Mouse (Mus musculus) gastrocnemius, adult 18-20 months (tissue): ENCODE data around the gene Sez6. TPM values are rescaled to one million over a fixed set of nuclear protein-coding genes. Genes with fewer than 3 reads are reported as not detected.
A peak's percentile ranks its signal among the peaks of the same experiment; 100 is the strongest.

Source experiments
- DNase-seq: peaks from one replicate; pipeline ENCODE4 v3.0.0; 2021; ENCODE audit warnings: low spot score
- total RNA-seq, 2 experiments: library from RNA; stranded (reverse); gene quantifications; 2 replicates each; pipeline ENCODE4 v1.2.3; 2021

Sez6 gene
- total RNA-seq, 2 experiments from 2014 or later = 0.12 to 0.16 TPM

GRCm38 (mm10) chr11:77904707-77905106, 25.9 kb upstream of the Sez6 start:
- DNase-seq = no peak

DNA sequence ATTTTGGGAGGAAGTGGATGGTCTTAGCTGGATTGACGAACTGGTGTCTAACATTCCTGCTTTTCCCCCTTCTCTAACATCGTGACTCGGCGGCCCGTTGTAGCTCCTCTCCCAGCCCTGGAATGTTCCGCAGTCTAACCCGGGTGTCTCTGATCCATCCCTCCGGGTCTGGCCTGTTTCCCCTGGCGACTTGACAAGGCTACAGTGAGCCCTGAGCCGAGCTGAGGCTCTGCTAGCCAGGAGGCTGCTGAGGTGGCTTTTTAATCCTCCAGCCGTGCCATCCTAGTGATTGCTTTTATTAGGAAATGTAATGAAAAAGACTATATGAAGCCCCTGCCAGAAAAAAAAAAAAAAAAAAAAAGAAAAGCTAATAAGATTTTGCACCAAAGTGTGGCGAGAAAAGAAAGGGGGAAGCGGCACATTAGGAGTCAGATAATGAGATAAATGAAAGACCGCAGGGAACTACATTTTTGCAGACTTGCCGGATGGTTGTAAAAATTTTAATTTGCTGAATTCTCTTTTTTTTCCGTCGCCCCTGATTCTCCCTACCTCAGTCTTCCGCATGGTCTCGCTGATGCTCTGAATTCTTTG, 24.4 kb upstream of the Sez6 start:
- peak; percentile 53 for DNase-seq

GRCm38 (mm10) chr11:77906747-77907174, 23.8 kb upstream of the Sez6 start:
- no peak for DNase-seq

DNA sequence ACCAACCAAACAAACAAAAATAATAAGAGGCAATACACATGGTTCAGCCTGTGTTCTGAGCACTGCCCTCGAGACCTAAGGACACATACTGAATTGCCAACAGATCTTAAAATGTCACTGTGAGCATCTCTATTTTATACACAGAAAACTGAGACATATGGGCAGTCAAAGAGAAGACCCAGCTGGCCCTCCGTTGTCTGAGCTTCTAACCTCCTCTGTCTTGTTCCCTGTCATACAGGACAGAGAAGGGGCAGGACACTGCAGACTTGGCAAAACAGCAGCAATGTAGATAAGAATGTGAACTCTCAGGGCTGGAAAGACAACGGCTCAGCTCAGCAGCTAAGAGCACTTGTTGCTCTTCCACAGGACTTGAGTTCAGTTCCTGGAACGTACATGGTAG, 22.1 kb upstream of the Sez6 start:
- no peak for DNase-seq

- DNase-seq = no peak
Observed at GRCm38 (mm10) chr11:77909376-77909775, 21.2 kb upstream of the Sez6 start.

- no peak for DNase-seq
Observed at GRCm38 (mm10) chr11:77909776-77910175, 20.8 kb upstream of the Sez6 start.

- DNase-seq = no peak
Observed at GRCm38 (mm10) chr11:77913505-77913904, 17.1 kb upstream of the Sez6 start.

- DNase-seq = no peak
Observed at GRCm38 (mm10) chr11:77914598-77915260, 15.9 kb upstream of the Sez6 start.

DNA sequence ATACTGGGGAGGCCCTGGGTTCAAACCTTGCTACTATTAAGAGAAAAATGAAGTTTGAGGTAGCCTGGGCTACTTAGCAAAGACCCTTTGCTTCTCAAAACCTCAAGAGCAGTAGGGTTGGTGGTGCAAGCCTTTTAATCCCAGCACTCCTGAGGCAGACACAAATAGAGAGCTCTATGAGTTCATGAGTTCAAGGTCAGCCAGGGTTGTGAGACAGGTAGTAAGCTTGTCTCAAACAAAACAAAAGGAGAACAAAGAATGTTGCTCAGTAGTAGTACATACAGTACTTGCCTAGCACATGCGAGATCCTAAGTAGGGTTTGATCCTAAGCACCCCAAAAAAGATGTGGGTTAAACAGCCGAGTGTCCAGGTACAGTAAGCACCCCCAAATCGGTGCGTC, 13.9 kb upstream of the Sez6 start:
- DNase-seq = no peak

DNA sequence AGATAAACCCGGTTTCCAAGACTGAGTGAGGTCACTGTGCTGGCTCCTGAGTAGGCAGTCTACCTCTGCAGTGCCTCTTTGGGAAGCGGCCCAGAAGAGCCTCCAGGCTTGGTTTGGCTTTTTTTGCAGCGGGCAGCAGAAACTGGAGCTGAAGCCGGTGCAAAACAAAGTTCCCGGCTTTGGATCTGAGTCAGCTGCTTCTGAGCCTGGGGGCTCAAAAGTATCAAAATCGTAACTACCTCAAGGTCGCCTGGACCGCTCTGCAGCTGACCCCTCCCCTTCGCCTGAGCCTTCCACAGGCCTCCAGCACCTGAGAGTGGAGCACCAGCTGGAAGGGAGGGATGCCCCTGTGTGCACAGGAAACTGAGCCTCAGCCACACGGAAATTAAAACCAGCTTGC, 13.4 kb upstream of the Sez6 start:
- peak; percentile 22 for DNase-seq

DNA sequence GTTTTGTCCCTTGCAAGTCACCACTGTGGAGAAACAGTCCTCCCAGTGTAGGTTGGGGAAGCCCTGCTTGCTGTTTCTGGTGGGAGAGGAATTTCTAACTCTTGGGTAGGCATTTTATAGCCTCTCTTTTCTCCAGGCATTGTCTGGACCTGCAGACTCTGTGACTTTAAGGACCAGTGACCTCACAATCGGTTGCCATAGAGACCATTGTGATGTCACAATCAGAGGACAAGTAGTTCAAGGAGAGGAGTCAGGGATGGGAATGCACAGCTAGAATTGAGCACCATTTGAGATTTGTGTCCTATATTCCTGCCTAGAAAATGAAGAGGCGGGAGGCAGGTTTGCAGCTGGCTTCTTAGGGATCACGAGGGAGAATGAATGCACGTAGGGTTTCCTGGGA, 7.3 kb upstream of the Sez6 start:
- no peak for DNase-seq

DNA sequence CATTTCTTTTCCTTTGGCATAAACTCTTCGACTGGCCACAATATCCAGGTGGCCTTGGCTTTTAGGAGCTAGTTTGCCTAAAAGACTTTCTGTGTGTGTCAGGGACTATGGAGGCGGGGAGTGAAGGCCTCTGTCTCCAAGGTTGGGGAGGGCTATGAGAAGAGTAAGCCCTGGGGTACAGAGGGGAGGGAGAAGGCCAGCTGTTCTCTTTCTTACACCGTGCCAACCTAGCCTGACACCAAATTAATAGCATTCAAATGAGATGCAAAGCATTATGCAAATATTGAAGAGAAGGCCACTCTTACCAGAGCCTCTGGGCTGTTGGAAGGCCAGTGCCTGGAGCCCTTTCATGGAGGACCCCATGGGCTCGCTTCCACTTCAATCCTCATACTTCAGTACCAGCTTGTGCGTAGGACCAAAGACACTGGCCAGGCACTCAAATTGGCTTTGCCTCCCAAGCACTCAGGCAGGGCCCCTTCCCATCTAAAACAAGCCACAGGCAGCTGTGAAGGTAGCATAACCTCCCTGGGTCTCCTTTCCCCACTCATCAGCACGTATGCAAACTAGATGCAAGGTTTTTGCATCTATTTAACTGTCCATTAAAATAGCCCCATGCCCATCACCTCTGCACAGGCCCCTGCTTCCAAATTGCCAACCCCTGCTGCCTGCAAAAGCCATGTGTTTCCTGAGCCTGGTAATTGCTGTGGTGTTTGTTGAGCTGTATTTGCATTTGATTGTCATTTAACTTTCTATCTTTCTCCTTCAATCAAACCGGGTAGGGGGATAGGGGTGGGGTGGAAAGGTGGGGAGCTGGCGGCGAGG, 4.6 kb upstream of the Sez6 start:
- DNase-seq = no peak

DNA sequence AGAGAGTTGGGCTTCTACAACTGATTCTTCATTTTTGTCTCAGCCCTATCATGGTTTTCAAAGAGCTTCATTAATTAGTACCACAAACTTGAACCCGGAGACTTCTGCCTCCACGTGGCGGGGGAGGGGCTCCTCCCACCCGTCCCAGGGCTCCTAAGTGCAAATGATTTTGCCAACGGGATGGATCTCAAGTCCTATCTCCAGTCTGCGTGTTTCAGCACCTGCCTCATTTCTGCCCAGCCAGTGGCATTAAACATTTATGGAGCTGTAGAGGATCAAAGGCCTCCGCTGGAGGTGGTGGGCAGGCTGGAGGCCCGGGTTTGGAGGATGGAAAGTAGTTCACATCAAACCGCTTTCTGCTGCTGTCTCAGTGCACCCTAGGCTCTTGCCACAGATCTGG, 3.9 kb upstream of the Sez6 start:
- DNase-seq = no peak

DNA sequence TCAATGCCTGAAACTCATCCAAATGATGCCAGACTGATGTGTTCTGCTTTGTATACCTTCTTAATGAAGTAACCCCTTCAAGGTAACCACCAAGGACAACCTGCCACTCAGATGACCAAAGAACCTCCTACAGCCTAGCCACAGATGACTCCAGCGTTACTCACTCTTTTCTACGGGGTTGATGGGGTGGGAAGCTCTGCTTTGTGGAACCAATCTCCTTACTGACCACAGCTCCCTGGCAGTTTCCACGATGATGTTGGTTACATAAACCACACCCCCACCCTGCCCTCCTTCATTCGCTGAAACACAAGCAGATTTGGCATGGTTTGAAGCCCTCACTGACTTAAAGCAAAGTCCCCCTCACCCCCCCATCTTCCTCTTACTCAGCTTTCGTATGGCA, 2.8 kb upstream of the Sez6 start:
- DNase-seq = no peak

DNA sequence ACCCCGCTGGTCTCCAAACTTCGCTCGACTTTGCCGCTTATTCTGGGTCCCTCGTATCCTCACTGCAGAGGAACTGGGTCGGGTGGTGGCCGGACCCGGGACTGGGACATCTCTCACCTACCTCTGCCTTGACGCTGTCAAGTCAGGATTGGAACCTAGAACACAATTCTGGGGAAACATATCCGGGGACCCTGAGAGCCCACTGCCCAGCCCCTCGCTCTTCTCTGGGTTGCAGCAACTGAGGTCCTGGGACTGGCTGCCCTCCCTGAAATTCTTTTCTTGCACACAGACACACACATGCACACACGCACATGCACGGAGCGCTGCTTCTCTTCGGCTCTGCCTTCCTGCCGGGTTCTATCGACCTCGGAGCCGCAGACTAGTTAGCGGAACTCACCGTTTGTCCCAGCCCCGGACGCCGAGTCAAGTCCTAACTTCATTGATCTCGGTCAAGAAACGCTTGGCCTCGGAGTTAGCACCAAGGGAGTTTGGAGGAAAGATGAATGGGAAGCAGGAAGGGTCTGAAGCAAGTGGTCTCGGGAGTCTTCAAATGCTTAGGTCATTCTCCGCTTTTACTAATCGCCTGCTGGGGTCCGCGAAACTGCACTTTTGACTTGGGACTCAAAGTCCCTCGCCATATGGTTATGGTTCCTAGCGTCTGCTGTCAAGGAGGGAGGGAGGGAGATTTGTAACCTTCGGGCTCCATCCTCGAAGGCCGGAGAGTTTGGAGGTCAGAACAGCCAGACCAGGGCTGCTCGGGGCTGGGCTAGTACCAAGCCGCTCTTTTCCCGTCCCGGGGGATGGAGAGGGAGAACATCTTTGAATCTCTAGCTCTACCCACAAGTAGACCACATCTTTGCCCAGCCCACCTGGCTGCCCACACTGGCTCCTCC, 1.2 kb downstream of the Sez6 start:
- DNase-seq = no peak

DNA sequence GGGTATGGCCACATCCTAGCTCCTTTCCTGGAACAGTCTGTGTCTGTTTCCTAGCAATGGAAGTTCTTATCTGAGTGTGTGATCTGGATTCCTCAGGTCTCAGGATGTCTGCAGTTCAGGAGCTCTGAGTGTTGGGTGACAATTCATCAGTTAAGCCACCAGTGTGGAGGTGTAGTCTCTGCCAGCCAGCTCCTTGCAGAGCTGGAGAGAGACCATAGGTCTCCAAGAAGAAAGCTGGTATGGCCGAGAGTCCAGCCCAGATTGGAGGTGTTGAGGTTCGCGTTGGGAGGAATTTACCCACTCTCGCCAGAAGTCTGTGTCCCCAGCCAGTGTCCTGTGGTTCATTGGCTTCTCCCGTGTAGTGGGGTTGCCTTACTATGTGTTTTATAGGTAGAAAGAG, 2.0 kb downstream of the Sez6 start:
- no peak for DNase-seq

DNA sequence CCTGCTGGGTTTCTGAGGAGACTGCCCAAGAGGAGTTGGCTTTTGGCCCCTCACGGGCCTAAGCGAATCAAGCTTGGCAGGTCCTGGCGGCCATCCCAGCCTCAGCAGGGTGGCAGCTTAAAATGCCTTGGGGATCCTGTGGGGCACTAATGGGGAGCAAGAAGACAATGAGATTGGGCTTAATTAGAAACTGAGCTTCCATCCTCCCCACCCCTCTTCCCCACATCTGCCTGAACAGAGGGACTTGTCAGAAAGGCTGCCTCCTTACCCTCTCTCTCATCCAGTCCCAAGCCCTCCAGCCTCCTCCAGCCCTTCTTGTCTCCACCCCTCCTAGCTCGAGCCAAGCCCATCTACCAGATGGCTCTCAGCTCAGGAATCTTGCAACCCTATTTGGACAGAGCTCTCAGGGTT, 3.5 kb downstream of the Sez6 start:
- DNase-seq = no peak

GRCm38 (mm10) chr11:77934568-77935311, 4.1 kb downstream of the Sez6 start:
- no peak for DNase-seq

- DNase-seq = no peak
Observed at GRCm38 (mm10) chr11:77936846-77937245, 6.2 kb downstream of the Sez6 start.

GRCm38 (mm10) chr11:77937649-77938410, 7.2 kb downstream of the Sez6 start:
- no peak for DNase-seq
